8 mouse cellular contexts compared by ENCODE assay signal in genomic region chr4:123624438-123624837, GRCm38 (mm10). TPM values are rescaled to one million over a fixed set of nuclear protein-coding genes. Genes with fewer than 3 reads are reported as not detected.
DNase-seq lines count a peak whose midpoint lies in the region; TF ChIP-seq lines count a peak whose summit lies in the region.

No protein-coding gene starts in this region.

- no peak overlapping the region for H3ac ChIP-seq in myocyte (ENCODE audit: control insufficient read depth, insufficient read length)

- DNase-seq in left cerebral cortex, adult 2 months (ENCODE audit: extremely low spot score in 1 of 2, low spot score in 2 of 2), result no peak
- DNase-seq in left cerebral cortex, adult 9 months (ENCODE audit: low spot score in 2 of 2), result no peak
- DNase-seq in forelimb bud, embryonic 11.5 days (ENCODE audit: low read depth, low spot score), result peak; percentile 32
- peak; percentile 47 to 53 for DNase-seq in kidney, adult 8-10 months
- DNase-seq in frontal cortex, postnatal 14 days (ENCODE audit: low spot score in 2 of 2), result no peak
- DNase-seq in cerebellum, postnatal 25 days, result no peak
- no peak for DNase-seq in spleen, postnatal 4 days (ENCODE audit: low spot score in 2 of 2)

- TF ChIP-seq CTCF in left cerebral cortex, adult 2 months (IDR thresholded peaks at IDR 0.05), result no peak

- intact Hi-C loops in left cerebral cortex, adult 2 months (cut with DNase I), result no loop called here

- H3K27me3 ChIP-seq in myocyte (ENCODE audit: control insufficient read depth, insufficient read depth, insufficient read length), result no peaks in the 10 kb centered on the region

- H3K36me3 ChIP-seq in myocyte (ENCODE audit: control insufficient read depth, insufficient read depth), result no peaks in the 10 kb centered on the region

- no peak overlapping the region for H3K4me3 ChIP-seq in left cerebral cortex, adult 2 months
- no peak overlapping the region for H3K4me3 ChIP-seq in myocyte

- peak overlapping the region; percentile 72 for H3K27ac ChIP-seq in left cerebral cortex, adult 2 months

- peaks cover 25% of the 10 kb centered on the region for H3K79me2 ChIP-seq in myocyte (ENCODE audit: control insufficient read depth, insufficient read depth)

- H3K4me2 ChIP-seq in myocyte (ENCODE audit: low read depth), result peak overlapping the region; percentile 53

- no peak for TF ChIP-seq POLR2A in myocyte (IDR thresholded peaks at IDR 0.05; ENCODE audit: insufficient read length, low read depth)

TF ChIP-seq in myocyte, 11 proteins besides CTCF, POLR2A, EP300 and RAD21:
- TF ChIP-seq MYOG (IDR thresholded peaks at IDR 0.05; ENCODE audit: control insufficient read depth in 1 of 3, insufficient read depth in 1 of 3, insufficient read length in 2 of 3, low read depth in 2 of 3) (peak; percentile 52 to 99 (median 93)), SRF (IDR thresholded peaks at IDR 0.05; ENCODE audit: control insufficient read depth, insufficient read length, low read depth) (no peak), MAX (IDR thresholded peaks at IDR 0.05; ENCODE audit: low read depth) (no peak), REST (IDR thresholded peaks at IDR 0.05; ENCODE audit: insufficient read depth, insufficient read length) (no peak), TCF12 (IDR thresholded peaks at IDR 0.05; ENCODE audit: insufficient read depth, poor library complexity, severe bottlenecking) (peak; percentile 92), E2F4 (IDR thresholded peaks at IDR 0.05; ENCODE audit: insufficient read depth) (no peak), POLR2AphosphoS2 (IDR thresholded peaks at IDR 0.05; ENCODE audit: insufficient read length, low read depth) (no peak), MYOD1 (IDR thresholded peaks at IDR 0.05; ENCODE audit: control insufficient read depth in 1 of 3, insufficient read length in 2 of 3, low read depth in 2 of 3) (peak; percentile 52 to 85 (median 67)), USF1 (IDR thresholded peaks at IDR 0.05; ENCODE audit: low read depth) (peak; percentile 5), CEBPB (IDR thresholded peaks at IDR 0.05; ENCODE audit: insufficient read depth, poor library complexity, severe bottlenecking) (no peak), TCF3 (IDR thresholded peaks at IDR 0.05; ENCODE audit: insufficient read length, low read depth) (peak; percentile 57)

RNA-seq across cellular contexts. Expression of gene Macf1, which starts 59.7 kb away (rescaled TPM):
- 100 to 1,000 TPM; 242 to 255 TPM for total RNA-seq in left cerebral cortex, adult 2 months (2021)
- 88.5 TPM for polyA plus RNA-seq in myocyte (2012; fragmentation: generic; extraction: Trizol)

Comparison
In these comparisons a context has a peak if more than half of its experiments do, and no peak if none do; other contexts are left out.
1. DNase-seq: peak in forelimb bud, embryonic 11.5 days (single experiment) and kidney, adult 8-10 months (2 of 2); none in left cerebral cortex, adult 2 months (0 of 2), left cerebral cortex, adult 9 months (0 of 2), frontal cortex, postnatal 14 days (0 of 2), cerebellum, postnatal 25 days (0 of 2) and spleen, postnatal 4 days (0 of 2).